Mouse (Mus musculus) erythroblast, embryonic 14.5 days (primary cell): ENCODE measurements around the gene Mybpc3.

ENCODE experiments used
- GATA1 ChIP-seq: IDR thresholded peaks from 2 replicates; pipeline ENCODE4 v1.6.1; 2012; ENCODE audit warnings: low read length, inconsistent platforms, mixed read lengths
- TAL1 ChIP-seq: IDR thresholded peaks from 3 replicates; pipeline ENCODE4 v1.6.1; 2012; ENCODE audit warnings: low read length, inconsistent platforms, mixed read lengths

- TF ChIP-seq GATA1 (no peak), TAL1 (no peak)
Observed at GRCm38 (mm10) chr2:91152885-91153377, 35.0 kb downstream of the Mybpc3 start.
